Mouse (Mus musculus) thymus, adult 2 months (tissue): ENCODE measurements at regions not wholly inside any gene's neighbourhood (a gene's known extent, or its start where the extent isn't known, plus 50 kb on each side); places are given as distances from the start of the nearest gene placed in this dataset.

Source experiments
- DNase-seq: peaks from one replicate; pipeline ENCODE4 v3.0.0; 2021
- H3K27ac ChIP-seq: fragments of 200-500 bp; 2 replicates; pipeline ENCODE4 v1.5.1; 2012; ENCODE audit warnings: low read length, control low read depth; ENCODE audit not compliant: control insufficient read depth, insufficient read depth
- H3K27me3 ChIP-seq: fragments of 200-500 bp; 2 replicates; pipeline ENCODE4 v1.6.1; 2012; ENCODE audit warnings: mild to moderate bottlenecking, low read length, moderate library complexity, mixed read lengths; ENCODE audit not compliant: control insufficient read depth, insufficient read depth
- H3K36me3 ChIP-seq: fragments of 200-500 bp; 2 replicates; pipeline ENCODE4 v1.6.1; 2012; ENCODE audit warnings: mild to moderate bottlenecking, low read length, moderate library complexity; ENCODE audit not compliant: control insufficient read depth, insufficient read depth
- H3K4me1 ChIP-seq: fragments of 200-500 bp; replicated peaks from 2 replicates; pipeline ENCODE4 v1.6.1; 2012; ENCODE audit warnings: low read length; ENCODE audit not compliant: control insufficient read depth, insufficient read depth
- H3K4me3 ChIP-seq: fragments of 200-500 bp; 2 replicates; pipeline ENCODE4 v1.5.1; 2012; ENCODE audit warnings: mild to moderate bottlenecking, low read length, control low read depth, moderate library complexity; ENCODE audit not compliant: control insufficient read depth, insufficient read depth
- CTCF ChIP-seq: fragments of 200-500 bp; IDR thresholded peaks from 2 replicates; pipeline ENCODE4 v1.5.1; 2012; ENCODE audit warnings: mild to moderate bottlenecking, control low read depth, low read length, moderate library complexity, borderline replicate concordance; ENCODE audit not compliant: control insufficient read depth, poor library complexity, insufficient read depth; ENCODE audit errors: extremely low read depth
- POLR2A ChIP-seq: fragments of 200-500 bp; IDR thresholded peaks from 2 replicates; pipeline ENCODE4 v1.6.1; 2012; ENCODE audit warnings: mild to moderate bottlenecking, low read length, control low read depth, moderate library complexity; ENCODE audit not compliant: control insufficient read depth, poor library complexity, insufficient read depth; ENCODE audit errors: extremely low read depth
- WGBS: fragments of 180-500 bp; shearing (Covaris S2); methylation state at CpG from one replicate; pipeline ENCODE4 v1.1.7; 2018; 5-methylcytosine and 5-hydroxymethylcytosine counted together

DNA sequence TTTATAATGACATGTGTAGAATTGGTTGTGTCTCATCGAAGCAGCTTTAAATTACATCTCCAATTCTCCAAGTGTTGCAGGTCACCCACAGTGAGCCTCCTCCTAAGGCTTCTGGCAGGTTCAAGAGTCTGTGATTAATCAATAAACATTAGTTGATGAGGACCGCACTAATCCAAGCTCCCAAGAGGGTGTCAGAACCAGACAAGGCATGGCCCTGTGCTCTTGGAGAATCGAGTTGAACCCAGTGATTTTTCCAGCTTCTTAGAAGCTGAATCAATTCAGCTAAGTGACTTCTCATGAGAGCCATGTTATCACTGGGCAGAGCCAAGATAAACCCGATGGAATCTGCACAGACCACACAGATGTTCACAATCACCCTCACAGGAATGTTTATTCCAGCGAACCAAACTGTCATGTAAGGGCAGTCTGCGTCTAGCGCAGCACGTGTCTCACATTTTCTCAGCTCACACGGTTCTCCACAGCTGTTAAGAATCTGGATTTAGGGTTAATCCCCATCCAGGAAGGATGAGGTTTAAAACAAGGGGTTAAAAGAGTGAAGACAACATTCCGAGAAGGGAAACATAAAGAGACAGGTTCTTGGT lies 76.4 kb upstream of the Cd93 start:
- Histone ChIP-seq H3K36me3 (no peaks in the 10 kb centered on the region), H3K27ac (no peak overlapping the region), H3K4me3 (no peak overlapping the region), H3K4me1 (no peaks in the 10 kb centered on the region), H3K27me3 (no peaks in the 10 kb centered on the region)
- no peak for TF ChIP-seq CTCF
- TF ChIP-seq POLR2A, result no peak
- no peak for DNase-seq
- 83% methylated on average over 10 of the region's 10 CpGs for WGBS

DNA sequence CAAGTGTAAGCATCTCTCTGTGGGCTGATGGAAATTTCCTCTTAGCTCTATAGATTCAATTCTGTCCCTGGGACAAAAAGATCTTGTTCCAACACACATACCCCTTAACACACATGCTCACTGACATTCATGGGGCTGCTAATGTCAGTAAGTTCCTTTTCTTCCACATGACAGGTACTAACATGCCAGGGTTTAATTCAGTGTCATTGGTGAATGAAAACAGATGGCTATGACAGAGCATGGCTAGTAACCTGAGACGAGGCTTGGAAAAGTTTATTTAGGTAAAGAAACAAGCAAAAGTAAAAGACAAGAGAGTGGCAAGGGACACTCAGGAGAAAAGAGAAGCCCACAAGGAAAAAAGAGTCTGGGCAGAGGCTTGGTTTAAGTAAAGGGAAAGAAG lies 74.5 kb upstream of the Cd93 start:
- H3K4me1 ChIP-seq, result no peaks in the 10 kb centered on the region
- no peaks in the 10 kb centered on the region for H3K36me3 ChIP-seq
- WGBS, result 86% methylated on average over 1 of the region's 1 CpGs
- no peak overlapping the region for H3K4me3 ChIP-seq
- no peak overlapping the region for H3K27ac ChIP-seq
- no peak for DNase-seq
- H3K27me3 ChIP-seq, result no peaks in the 10 kb centered on the region
- TF ChIP-seq CTCF, result no peak
- no peak for TF ChIP-seq POLR2A

DNA sequence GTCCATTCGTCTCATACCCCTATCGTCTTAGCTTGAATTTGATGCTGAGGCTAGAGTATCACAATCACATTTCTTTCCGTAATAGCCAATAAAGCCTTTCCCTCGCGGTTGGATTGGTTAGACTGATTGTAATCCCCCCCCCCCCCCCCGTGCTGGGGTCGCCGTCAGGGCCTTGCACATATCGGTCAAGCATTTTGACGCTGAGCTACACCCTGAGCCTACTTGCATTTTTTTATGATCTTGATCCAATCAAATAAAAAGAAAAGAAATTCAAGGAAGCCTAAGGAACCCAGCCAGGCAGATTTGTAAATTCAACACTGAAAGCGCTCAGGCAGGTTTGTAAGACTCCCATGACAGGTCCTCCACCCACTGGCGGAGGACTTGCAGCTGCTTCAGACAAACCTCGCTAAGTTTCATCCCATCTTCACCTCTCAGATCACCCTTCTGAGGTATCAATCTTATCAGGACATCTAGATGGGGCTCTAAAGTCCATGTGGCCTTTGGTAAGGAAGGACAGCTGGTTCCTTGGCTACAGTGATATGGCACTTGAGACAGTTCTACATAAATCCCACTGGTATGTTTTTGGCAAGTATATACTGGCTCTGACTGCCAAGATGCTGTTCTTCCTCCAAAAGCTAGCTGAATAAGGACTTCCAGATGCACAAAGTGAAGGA lies 66.8 kb upstream of the Cd93 start:
- 91% methylated on average over 13 of the region's 13 CpGs for WGBS
- no peak overlapping the region for H3K4me3 ChIP-seq
- H3K36me3 ChIP-seq, result no peaks in the 10 kb centered on the region
- no peaks in the 10 kb centered on the region for H3K4me1 ChIP-seq
- no peak for DNase-seq
- TF ChIP-seq CTCF (no peak), POLR2A (no peak)
- no peak overlapping the region for H3K27ac ChIP-seq
- no peaks in the 10 kb centered on the region for H3K27me3 ChIP-seq

DNA sequence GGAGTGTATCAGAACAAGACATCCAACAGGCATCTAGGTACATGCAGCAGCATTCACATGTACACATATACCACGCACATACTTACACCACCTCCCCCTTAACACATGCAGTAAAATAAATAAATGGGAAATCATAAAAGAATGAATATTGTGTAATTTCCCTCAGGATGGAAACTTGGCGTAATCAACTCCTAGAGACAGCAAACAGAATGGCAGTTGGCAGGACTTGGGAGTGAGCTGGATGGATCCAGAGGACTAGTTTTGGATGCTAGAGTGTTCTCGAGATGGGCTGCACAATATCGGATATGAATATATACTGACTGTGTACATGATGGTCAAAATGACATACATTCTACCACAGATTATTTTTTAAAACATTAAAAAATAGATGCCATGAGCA lies 66.0 kb upstream of the Cd93 start:
- TF ChIP-seq POLR2A (no peak), CTCF (no peak)
- Histone ChIP-seq H3K4me1 (no peaks in the 10 kb centered on the region), H3K4me3 (no peak overlapping the region), H3K27ac (no peak overlapping the region), H3K36me3 (no peaks in the 10 kb centered on the region), H3K27me3 (no peaks in the 10 kb centered on the region)
- WGBS, result 96% methylated on average over 4 of the region's 4 CpGs
- DNase-seq, result no peak

DNA sequence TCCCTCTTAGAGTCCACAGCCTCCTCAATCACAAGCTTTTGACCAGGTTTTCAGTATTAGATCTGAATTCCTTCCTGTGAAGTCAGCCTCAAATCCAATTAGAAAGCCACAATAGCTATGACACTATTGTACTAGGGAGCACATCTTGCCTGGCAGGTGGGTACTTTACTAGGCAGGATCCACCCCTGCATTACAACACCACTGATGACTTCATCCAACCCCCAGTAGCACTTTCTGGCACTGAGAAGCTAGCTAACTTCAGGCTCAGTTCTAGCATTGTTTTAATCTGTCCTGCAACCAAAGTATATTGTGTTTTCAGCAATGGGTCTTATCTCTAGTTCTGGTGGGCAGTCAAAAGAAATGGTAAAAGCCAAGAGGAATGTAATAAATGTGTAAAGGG lies 64.2 kb upstream of the Cd93 start:
- Histone ChIP-seq H3K27ac (no peak overlapping the region), H3K36me3 (no peaks in the 10 kb centered on the region), H3K27me3 (no peaks in the 10 kb centered on the region), H3K4me3 (no peak overlapping the region), H3K4me1 (no peaks in the 10 kb centered on the region)
- DNase-seq, result no peak
- TF ChIP-seq CTCF (no peak), POLR2A (no peak)

DNA sequence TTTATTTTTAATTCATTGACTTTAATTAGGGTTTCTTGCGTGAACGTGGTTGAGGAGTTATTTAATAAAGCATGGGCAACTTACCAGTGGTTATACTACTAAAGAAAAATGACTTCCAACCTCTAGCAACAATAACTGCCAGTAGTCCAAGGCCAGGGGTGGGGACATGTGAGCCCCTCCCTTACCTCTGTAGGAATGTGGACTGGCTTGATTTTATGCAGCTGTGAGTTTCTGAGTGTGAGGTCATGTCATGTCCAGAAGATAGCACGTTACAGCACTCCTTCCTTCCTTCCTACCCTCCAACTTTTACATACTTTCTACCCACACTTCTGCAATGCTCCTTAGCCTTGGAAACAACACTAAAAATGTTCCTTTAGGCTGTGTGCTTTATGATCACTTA lies 63.6 kb upstream of the Cd93 start:
- no peak for DNase-seq
- 80% methylated on average over 3 of the region's 3 CpGs for WGBS

DNA sequence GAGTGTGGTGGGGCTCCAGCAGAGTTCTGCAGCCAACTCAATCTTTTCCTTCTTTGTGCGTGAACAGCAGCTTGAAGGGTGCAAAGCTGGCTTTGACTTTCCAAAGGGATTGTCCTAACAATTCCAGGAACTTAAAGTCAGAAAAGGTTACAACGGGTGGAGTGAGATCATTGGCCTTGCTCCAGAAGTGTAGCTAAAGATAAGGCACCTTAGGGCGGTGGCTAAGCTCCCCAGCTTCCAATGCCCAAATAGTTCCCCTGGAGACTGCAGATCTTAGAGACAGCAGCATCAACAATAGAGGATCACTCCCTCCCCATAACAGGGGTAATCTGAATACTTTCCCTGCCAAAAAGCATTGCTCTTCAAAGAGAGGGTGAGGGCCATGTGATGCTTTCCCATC lies 62.3 kb upstream of the Cd93 start:
- TF ChIP-seq POLR2A (no peak), CTCF (no peak)
- H3K4me1 ChIP-seq, result no peaks in the 10 kb centered on the region
- no peak for DNase-seq
- WGBS, result 83% methylated on average over 3 of the region's 3 CpGs
- H3K36me3 ChIP-seq, result no peaks in the 10 kb centered on the region
- no peaks in the 10 kb centered on the region for H3K27me3 ChIP-seq
- H3K27ac ChIP-seq, result no peak overlapping the region
- no peak overlapping the region for H3K4me3 ChIP-seq

More for the DNA sequence above, 63.6 kb upstream of the Cd93 start:
- H3K4me1 ChIP-seq, result no peaks in the 10 kb centered on the region
- H3K4me3 ChIP-seq, result no peak overlapping the region
- TF ChIP-seq CTCF (no peak), POLR2A (no peak)
- H3K27me3 ChIP-seq, result no peaks in the 10 kb centered on the region
- no peaks in the 10 kb centered on the region for H3K36me3 ChIP-seq
- no peak overlapping the region for H3K27ac ChIP-seq
